Mouse (Mus musculus) kidney, postnatal 25 days (tissue): ENCODE results near the gene Tmem200a.

Source experiments
- DNase-seq, 2 experiments: peaks; one replicate each; pipeline ENCODE4 v3.0.0; 2021; ENCODE audit warnings: mixed read lengths in 2 of 2

Tmem200a gene

DNA sequence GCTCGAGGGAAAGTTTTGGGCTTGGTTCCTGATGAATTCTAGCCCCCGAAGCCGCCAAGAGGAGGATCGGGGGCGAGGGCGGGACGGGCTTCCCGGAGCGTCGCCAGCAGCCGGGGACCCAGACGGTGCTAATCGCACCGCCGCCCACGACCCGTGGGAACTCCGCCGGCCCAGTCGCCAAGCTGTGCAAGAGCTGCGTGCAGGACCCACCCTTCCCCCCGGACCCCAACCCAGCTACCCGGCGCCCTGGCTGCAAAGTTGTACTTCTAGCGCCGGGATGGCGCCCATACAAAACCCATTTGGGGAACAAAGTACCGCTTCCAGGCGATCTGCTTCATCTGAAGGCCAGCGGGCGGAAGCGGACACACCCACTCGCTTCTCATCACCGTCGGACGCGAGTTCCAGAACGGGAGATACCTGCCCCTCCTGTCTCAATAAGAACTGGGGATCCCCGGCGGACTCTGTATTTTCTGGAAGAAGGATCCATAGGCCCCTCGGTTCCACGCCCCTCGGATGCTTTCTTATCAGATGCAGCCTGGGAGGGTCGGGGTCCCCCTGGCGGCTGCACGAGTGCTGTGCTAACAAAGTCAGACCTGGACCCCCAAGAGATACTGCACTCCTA is at the start of gene Tmem200a:
TSS of gene Tmem200a (minus strand) at position 532 of the 622 bp plus-strand sequence.
- peak; percentile 42 to 46 for DNase-seq

DNA sequence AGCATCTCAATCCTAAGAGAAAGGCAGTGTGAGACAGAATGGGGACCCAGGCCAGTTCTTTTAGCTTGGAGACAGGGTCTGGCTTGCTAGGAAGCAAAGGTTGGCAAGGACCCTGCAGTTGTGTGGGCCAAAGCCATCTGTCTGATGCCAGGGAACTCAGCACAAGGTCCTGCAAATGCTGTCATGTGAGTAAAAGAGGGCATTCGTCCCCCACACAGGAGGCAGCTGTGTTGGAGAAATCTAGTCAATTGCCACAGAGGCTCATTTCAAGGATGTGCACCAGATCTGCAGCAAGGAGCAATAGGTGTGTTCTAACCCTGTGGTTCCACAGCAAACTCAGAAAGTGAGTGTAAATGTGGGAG is 41.0 kb upstream of the Tmem200a start:
- no peak for DNase-seq

DNA sequence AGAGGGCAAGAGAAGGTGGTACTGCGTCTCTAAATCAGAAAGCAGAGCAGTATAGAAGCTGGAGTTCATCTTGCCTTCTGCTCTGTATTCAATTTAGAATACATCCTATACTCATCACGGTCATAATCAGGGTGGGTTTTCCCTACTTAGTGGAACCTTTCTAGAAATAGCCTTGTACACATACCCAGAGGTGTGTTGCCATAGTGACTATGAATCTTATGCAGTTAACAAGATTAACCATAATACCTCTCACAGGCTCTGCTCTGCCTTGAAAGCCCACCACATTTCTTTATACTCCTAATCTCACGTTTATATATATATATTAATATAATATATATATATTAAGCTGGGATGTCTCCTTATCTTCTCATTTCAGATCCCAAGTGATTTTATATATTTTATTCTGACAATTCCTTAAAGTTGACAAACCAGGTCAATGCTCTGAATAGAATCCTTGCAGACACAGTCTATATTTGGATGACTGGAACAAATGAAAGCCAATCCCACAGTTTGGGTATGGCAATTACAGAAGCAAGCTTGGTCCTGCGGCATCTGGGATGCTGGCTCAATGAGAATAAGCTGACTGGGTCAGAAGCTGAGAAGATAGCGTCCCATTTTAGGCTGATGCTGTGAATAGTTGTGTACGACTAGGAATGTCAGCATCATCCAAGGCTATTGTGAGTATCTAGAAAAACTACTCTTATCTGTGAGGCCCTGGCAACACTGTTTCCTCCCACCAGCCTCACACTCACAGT is 40.4 kb upstream of the Tmem200a start:
- DNase-seq: no peak

DNA sequence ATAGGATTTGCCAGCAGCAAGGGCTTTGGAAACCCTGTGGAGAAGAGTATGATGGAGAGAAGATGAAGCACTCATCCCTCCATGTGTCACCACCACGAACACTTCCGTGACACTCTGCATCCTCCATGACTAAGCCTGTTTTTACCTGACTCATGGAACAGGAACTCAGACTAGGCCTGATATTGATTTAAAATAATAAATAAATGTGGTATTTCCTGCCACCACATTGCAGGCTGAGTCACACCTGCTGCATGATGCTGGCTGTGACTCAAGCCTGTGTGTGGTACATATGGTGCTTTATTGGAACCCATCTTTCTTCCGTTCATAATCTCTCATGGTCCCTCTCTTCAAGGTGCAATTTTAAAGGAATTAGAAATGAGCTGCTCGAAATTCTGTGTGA is 35.6 kb upstream of the Tmem200a start:
- no peak for DNase-seq

DNA sequence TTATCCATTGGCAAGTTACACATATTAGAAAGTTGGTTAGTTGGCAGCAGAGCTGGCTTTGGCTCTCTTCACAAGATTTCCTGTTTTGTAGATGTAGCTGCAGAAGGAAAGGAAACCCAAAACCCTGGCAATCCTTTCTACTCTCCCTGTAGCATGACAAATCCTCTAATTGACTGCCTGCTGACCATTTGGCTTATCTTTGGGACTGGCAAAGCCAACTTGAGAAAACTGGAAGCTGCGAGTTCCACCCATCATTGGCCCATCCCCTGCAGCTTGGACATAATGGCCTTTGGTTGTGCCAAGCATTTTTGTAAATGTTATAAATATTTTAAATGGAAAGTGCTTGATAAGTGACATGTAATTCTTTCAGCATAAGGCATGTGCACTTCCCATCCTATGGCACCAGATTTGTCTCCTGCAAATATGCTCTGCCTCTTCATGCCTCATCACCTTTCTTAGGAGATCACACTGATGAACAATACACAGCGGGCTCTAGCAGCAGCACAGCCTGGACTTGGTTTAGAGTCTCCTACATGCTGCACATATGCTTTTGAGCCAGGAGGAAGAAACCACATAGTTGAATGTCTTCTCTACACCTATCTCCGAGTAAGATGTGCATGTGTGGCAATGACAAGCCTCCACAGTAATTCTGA is 24.6 kb upstream of the Tmem200a start:
- DNase-seq: no peak

DNA sequence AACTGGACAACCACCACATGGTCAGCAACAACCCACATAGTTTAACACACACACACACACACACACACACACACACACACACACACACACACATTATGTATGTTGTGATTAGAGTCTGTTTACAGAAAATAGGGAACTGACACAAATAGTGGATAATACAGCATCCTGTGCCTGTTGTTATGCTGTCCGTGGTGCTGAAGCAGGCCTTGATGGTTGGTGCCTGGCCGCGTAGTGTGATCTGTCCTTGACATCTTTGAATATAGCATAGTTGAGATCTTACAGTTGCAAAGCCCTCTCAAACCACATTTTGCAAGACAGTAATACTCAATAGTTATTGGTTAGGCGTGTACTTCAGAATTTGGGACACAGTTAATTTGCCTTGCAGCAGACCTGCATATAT is 3.2 kb upstream of the Tmem200a start:
- DNase-seq: no peak

DNA sequence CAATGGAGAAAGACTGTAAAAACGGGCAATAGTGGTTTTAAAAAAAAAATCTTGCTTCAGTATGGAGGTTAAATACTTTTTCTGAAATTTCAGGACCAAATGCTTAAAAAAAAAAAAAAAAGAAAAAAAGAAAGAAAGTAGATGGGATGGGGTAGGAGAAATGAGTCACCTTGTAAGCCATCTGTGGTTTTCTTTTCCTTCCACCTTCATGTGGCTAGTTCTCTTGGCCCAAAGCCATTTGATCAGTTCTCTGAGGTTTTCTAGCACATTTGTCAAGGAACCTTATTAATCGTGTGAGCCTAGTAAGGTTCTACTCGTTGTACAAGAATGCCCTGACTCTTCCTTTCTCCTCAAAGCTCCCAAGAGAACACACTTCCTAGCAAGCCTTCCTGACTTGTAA is 826 bp upstream of the Tmem200a start:
- DNase-seq: no peak

DNA sequence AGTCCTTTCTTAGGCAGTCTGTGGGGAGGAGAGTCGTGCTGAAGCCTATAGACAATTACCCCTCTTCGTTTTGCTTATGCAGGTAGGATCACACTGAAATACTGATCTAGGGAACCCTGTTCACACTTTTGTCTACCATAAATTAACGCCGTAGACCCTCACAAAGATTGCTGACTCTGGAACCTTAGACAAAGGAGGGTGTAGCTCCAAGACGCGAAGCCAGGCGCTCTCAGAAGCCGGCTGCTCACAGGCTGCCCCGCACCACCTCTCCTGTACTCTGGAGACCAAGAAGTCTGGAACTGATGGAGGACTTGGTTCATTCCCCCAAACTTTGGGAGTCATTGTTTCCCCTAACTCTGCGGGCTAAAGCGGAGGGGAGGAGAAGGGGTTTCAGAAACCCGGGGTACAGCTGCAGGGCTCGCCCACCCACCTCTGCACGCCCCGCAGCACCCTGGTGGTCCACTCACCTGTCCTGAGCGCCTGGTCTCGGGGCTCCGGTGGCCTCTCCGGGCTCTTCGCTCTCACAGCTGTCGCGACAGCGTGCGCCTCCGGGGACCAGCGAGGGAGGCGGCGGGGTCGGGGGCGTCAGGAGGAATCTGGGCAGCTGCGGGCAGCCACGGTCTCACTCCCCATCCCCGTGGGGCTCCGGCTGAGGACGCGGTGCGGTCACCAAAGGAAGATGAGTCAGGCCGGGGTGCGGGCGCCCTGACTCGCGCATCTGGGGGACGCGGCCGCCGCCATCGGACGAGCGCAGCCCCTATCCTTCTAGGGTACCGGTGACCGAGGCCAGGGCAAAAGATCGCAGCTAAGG is 976 bp downstream of the Tmem200a start, which contains the start of gene Gm9767:
TSS of gene Gm9767 (plus strand) at position 585 of the 811 bp plus-strand sequence.
- DNase-seq: peak in 1 of 2 experiments; percentile 36

DNA sequence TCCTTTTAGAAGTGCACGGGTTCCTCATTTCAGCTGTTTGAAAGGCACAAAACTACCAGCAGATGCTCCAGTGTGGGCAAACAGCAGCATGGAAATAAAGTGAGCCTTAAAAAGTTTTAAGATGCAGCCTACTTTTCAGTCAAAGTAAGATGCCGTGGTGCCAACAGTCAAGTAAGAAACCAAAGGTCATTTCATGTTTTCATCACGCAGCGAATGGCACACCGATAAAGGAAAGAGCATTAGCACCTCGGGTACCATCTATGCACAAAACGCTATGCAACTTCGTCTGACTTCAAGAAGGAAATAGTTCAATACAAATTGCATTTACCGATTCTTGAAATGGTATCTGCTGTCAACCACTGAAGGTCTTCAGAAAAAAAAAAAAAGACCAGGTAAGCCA is 1.9 kb downstream of the Tmem200a start:
- no peak for DNase-seq

DNA sequence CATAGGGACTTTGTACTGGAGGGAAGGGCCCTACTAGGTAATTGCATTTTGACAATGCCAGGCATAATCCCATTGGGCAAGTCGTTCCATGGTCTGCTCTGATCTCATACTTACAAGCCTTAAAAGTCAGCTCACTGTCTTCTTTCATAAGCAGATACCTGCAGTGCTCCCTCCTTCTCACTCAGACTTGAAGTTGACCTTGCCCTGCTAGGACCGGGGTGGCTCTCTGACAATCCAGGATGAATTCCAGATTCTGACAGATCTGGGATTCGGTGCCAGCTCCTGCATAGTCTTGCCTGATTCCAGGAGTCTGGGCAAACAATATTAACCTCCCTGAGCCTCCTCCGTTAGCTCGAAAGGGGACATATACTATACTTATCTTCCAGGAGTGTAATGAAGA is 6.9 kb downstream of the Tmem200a start:
- no peak for DNase-seq

DNA sequence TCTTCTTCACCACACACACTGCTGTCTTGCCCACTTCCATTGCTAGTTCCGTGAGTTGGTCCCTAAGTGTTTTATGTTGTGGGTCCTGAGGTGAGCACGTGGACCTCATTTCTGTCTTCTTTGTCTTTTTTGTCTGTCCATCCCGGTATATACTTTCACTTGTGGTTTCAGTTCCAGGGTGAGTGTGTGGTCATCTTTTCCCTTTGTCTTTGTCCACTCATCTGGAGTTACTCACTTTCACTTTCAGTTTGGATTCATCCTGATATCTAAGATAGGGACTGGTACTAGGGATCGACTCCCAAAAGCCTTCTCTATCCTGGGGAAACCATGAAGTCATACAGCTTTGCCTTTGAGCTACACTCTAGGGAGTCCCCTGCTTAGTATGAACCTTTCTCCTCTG is 15.8 kb downstream of the Tmem200a start:
- no peak for DNase-seq

DNA sequence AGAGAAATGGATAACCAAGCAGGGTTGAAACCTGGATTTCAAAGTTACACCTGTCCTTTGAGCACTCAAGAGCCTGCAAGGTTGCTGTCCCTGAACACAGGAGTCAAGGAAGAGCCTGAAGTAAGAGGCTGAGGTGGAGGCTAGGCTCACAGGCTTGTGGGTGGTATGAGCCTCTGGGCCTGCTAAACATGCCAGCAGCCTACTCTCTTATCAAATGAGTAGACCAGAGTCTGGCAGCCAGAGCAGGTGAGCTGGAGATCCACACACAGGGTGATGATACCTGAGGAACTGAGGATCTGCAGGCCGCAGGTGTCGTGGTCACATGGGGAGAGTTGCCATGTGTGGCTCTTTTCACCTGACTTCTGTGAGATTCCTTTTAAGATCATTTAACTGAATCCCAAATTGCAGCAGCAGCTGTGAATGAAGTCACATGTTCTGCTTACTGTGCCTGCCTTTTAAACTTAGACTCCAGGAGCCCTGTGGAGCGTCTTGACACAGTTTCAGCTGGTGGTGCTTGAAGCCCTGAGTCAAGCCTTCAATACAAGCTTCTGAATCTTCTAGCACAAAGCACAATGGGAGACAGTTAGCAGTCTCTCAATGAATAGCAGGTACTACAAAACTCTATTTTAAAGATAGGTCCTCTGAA is 19.1 kb downstream of the Tmem200a start:
- no peak for DNase-seq

DNA sequence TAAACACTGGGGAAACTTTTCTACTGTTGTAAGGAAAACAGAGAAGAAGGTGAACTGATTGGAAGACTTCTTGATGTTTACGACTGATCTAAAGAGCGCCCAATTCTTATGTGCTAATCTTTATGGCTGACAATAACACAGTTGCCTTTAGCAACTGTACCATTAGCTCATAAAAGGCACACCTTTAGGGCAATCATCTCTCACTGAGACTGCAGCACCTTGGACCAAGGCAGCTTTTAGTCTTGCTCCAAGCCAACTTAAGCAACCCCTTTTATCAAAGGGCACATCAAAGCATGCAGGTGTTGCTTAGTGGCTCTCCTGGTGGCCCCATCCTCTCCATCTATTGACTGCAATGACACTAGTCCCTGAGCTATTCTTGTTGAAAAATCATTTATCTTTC is 27.7 kb downstream of the Tmem200a start:
- no peak for DNase-seq

DNA sequence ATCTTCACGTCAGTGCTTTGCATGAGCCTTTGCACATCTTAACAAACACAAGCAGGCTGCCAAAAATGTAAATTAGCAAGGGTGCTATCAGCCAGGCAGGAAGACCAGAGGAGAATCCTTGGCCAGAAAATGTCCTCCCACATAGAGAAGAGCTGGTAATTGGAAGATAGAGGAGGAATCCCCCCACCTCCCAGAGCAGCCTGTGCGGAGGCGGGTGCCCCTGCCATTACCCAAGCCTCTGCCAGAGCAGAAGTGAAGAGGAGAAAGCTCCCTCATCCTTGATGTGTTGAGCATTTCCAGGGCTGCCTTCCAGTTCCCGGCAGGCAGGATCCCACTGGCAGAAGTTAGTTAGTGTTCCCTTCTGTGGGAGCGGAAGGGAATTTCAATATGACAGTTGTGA is 43.9 kb downstream of the Tmem200a start:
- DNase-seq: no peak

DNA sequence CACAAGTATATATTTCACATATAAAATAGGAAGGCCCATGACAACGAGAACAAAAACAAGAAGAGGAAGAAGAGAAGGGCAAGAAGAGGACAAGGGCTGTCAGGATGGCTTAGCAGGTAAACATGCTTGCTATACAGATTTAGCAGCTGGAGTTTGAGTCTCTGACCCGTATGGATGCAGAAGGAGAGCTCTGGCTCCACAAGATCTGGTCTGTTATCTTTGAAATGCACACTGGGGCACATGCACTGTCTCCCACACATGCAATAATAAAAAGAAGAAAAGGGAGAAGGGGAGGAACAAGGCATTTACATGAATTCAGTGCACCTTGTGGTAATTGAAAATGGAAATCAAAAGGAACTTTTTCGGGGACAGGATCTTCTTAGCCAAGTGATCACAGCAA is 60.1 kb downstream of the Tmem200a start:
- DNase-seq: no peak

DNA sequence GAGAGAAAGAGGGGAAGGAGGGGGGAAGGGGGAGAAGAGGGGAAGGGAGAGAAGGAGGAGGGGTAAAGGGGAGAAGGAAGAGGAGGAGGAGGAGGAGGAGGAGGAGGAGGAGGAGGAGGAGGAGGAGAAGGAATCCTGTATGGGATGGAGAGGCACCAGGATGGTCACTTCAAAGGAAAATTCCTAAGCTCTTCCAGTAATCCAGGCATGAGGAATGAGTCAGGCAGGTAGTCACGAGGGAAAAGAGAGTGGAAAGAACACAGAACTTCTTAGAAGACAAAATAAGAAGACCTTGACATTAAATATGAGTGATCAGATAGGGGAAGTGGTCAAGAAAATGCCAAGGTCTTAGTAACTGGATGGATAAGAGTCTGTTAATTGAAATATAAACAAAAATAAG is 64.6 kb downstream of the Tmem200a start:
- no peak for DNase-seq

DNA sequence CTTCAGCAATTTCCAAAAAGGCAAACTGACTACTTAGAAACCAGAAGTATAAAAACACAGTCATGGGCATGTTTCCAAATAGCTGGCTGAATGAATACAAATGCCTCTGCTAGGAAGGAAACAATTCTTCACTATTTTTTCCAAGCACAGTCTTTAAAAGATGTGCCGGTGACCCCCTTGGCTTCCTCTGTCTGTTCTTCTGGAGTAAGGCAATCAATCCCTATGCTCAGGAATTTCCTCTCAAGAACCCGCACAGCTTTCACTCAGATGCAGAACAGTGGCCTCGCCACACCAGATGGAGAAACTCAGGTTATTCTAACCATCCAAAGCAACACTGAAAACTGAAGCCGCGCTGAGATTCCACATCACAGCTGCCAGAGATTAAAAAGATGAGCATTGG is 69.9 kb downstream of the Tmem200a start:
- peak; percentile 14 to 42 for DNase-seq

DNA sequence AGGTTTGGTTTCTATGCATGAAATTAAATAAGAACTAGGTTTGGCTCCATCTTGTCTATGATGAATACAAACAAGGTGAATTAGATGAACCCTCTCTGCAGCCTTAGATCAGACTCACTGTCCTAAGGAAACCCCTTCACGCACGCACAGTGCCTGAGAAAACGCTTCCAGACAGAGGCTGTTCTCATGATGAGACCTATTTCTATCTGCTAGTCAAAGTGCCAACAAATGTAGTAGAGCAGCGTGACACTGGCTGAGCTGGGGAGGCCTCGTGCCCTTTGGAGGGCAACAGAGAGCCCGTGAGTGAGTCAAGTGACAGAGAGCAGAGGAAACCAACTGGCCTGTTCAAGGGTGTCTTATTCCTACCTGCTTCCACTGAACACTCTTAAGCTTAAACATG is 73.4 kb downstream of the Tmem200a start:
- DNase-seq: no peak

DNA sequence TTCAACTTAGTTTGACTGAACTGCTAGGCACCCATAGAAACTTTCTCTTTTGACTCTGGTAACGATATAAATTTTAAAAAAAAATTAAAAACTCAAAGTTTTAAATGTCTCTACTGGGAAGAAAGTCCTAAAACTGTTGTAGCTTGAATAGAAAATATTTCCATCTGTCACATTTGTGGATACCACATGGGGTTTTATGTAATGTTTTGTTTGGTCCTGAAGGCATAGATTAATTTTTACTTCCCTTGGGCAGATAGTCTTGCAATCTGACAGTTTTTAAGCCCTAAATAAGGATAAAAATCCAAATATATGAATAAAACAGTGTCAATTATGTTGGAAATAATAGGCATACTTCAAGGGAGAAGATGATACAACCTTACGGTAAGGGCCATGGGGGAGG is 78.0 kb downstream of the Tmem200a start:
- DNase-seq: no peak

DNA sequence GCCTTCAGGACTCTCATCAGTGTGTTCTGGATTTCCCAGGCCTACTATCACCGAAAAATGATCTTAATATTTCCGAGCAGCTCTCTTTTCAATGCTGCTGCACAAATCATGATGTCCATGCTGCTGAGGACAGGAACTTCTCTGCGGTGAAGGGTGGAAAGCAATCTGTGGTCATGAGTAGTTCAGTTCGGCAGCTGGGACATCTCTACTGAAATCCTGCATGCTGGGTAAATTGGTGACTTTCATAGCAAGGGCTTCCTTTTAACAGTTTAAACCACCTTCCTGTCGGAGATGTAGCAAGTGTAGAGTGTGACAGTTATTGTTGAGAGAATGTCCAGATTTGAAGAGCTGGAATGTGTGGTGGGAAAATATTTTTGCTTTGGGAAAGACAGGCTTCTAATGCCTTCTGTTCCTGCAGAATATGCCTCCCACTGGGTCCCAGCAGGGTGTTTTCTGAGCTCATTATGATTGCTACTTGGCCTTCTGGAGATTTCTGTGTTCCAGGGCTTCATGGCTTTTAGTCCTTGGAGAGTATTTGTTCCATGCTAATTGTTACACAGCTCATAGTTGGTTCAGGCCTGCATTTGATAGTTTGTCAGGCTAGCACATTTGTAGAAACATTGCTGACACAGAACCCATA is 79.4 kb downstream of the Tmem200a start:
- DNase-seq: no peak

DNA sequence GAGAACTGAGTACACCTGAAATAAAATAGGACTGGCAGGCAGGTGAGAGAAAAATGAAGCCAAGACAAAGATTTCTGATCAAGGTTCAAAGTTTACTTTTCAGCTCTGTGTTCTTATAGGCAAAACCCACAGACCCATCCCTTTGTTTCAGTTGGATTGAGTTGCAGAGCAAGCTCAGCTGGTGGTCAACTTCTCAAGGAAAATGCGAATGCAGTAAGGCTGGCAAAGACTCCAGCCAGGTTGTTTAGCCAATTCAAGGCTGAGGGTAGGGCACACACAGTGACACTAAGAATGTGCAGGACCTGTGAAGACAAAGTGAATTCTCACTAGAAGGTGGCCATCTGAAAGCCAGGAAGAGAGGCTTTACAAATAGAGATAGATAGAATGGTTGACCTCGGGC is 94.8 kb downstream of the Tmem200a start:
- DNase-seq: no peak

DNA sequence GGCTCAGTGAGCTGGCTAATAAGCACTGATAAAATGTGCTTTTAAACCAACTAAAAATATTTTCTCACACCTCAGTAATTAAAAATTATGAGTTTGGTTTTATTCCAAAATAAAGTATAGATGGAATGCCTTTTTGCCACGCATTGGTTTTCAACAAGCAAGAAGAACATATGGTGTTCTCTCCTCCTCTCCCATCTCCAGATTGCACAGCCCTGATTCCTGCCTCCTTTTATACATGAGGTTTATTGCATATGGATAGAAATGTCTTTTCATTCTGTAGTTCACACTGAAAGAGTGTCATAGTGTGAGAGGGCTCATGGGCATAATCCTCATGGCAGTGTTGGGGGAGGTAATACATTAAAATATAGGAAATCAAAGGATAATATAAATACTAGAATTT is 96.2 kb downstream of the Tmem200a start:
- no peak for DNase-seq
